Mouse (Mus musculus) natural killer cell, adult 2 months (primary cell): Measurements from ENCODE around the gene Gm9903.
A peak's percentile ranks its signal among the peaks of the same experiment; 100 is the strongest.

Experiments
- DNase-seq, 2 experiments: peaks; one replicate each; pipeline ENCODE4 v3.0.0; 2022; ENCODE audit warnings: low spot score in 2 of 2

The Gm9903 gene

DNA sequence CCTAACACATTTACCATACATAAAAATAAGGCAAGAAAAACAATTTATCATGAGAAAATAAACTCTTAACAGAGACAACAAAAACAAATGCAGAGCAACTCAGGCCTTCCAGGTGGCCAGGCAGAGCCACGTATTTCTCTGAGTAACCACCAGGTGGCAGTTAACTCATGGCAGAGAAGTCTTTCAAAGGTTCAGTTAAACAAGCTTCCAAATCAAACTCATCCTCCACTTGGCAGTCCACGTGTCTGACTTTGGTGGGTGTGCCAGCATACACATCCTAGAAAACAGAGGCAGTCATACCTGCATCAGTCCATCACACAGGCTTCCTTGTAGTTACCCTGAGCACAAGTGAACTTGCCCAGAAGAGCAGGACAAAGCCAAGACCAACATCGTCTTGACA is 10.9 kb downstream of the Gm9903 start:
- peak; percentile 39 to 55 for DNase-seq

DNA sequence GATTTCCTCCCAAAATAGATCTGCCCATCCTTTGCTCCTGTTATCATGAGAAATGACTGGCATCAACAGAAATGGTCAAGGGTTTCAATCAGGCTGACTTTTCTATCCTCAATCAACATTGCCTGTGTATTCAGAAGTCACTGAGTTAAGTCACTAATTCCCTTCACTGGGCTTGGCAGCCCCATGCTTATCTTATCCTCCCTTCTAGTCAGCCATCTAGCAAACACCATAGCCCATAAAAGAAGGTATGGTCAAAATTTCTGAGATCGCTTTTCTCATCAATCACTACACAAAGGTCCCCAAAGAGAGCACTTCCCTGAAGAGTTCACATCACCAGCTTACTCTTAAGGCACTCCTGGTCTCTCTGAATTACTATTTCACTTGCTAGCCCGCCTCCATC is 21.3 kb downstream of the Gm9903 start:
- no peak for DNase-seq

DNA sequence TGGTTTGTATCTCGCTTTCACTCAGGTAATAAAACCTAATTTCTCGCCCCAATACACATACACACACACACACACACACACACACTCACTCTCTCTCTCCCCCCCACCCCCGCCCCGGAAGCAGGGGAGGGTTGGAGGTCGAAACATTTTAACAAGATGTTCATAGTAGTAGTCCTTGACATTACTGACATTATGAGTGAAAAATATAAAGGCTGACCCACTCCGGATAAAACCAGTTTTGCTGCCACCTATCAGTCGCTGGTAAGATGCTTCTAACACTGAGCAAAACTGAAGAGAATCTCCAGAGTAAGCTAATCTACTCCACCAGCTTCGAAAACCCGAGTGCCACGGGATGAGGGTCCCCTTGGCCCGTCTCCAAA is 21.8 kb downstream of the Gm9903 start:
- no peak for DNase-seq

DNA sequence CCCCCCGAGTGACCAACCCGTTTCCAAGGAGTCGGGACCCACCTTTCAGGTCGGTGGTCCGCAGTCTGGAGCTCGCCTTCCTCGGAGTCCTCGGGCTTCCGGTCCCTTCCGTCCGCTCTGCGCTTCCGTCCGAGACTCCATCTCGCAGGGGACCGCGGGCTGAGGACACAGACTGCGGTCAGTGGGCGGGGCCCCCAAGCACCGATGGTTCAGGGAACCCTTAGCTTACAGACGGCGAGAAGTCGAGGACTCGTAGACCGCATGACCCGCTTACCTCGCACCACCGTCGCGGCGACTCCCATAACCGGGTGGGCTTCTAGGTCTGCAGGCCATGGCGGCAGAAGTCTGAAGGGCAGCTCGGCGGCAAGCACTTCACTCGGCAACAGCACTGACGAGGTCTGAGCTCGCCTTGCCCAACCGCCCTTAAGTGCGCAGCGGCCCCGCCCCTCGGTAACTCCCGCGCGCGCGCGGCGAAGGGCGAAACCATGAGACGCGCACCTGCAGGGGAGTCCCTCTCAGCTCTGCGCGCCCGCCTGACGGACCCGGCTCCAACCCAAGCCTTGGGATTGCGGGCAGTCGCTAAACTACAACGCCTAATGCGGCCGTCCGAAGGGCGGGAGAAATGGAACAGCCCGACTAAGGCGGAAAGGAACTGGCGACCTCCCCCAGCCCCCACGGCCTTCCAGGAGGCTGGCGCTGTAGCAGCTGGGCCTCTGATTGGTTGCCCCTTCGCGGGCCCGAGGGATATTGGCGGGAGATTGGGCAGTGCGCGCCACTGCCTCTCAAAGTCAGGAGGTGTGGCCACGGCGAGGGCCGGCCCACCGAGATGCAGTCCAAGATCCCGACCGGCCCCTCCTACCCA is 22.4 kb downstream of the Gm9903 start, which contains the start of gene Slbp:
Gene Slbp (minus strand): TSS at position 654 of the 862 bp plus-strand sequence.
- DNase-seq: peak; percentile 96 to 97

DNA sequence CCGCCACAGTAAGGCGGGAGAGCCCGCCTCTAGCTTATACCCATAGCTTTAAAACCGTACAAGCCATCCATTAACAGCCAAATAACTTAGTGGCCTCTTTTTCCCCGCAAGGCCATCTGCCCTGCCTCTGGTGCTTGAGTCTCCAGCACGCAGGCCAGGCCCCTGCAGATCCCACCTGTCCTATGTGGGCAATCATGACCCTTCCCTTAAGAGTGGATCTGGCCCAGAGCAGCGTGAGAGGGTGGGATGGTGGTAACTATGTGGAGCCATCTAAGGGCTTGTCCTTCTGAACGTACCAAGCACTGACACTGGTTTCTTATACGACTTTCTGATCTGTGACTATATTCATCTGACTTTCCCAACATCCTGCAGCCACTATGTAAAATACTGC is 23.1 kb downstream of the Gm9903 start:
- no peak for DNase-seq

DNA sequence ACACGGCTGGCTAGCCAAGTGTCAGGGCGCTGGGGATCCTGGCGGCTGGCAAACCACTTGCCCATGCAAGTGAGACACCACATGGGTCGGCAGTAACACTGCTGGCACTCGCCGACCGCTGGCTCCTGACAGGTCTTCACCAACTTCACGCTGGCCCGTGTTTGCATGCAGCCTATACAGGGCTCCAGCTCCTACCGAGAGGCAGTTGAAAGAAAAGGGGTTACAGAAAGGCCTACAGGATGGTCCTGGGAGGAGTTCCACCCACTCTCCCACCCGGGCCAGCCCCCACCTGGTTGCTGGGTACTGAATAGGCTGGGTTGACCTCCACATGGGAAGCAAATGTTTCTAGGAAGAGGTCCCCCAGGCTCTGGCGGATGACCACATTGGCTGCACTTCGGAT is 24.7 kb downstream of the Gm9903 start:
- no peak for DNase-seq

DNA sequence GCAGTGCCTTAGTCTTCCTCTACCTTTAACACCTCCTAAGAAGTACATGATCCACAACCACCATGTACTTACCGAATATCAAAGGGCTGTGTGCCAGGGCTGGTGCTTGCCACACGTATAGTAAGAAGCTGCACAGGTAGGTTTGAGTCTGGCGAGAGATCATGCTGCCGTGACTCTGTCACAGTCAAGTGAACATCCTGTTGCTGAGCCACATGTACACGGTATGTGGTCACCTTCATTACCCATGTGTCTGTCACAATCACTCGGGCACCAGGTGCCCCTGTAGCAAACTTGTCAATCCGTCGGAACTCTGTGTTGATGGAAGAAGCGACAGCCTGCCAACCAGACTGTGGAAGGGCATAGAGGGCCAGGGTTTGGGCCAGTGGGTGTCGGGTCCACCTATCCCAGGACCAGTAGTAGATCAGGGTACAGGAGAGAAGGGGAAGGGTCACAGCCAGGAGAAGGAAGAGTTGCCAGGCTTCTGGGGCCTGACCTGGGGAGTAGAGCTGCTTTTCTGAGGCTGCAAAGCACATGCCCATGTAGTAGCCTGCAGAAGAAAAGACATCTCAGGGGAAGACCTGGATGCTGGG is 25.6 kb downstream of the Gm9903 start:
- no peak for DNase-seq

DNA sequence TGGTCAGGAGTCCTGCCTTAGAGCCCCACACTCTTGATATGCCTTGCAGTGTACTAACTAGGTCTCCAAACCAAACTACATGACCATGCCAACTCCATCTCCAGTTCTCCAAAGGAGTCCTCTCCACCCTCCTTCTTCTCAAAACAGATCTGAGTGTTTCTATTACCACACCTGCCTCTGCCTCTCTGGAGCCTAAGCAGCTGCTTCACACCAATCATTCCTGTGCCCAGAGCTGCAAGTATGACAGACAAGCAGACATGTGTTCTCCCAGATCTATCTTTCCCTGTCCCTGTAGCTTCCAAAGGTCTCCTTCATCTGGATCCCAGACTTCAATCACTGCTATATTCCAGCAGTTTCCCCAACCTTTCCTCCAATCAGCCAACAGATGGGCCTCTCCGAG is 27.0 kb downstream of the Gm9903 start:
- no peak for DNase-seq

DNA sequence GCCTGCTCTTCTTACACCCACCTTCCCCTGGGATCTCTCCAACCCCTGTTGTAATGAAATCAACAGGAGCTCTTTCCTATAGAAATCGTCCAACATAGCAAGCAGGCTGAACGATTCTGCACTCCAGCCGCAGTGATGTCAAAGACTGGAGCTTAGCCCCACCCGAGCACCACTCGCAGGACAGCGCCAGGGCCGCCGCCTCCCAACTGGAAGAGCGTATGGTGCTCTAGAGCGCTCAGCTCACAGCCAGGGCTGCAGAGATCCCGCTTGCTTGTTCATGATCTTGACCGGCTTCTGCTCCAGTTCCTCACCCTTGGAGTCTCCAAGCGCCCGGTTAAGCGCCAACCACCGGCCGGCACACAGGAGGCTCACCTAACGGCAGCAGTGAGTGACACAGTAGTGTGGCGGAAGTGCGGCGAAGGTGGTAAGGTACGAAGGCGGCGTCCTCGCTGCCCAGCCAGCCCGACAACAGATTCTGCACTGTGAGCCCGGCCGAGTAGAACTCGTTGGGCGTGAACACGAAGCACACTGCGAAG is 27.6 kb downstream of the Gm9903 start:
- no peak for DNase-seq

DNA sequence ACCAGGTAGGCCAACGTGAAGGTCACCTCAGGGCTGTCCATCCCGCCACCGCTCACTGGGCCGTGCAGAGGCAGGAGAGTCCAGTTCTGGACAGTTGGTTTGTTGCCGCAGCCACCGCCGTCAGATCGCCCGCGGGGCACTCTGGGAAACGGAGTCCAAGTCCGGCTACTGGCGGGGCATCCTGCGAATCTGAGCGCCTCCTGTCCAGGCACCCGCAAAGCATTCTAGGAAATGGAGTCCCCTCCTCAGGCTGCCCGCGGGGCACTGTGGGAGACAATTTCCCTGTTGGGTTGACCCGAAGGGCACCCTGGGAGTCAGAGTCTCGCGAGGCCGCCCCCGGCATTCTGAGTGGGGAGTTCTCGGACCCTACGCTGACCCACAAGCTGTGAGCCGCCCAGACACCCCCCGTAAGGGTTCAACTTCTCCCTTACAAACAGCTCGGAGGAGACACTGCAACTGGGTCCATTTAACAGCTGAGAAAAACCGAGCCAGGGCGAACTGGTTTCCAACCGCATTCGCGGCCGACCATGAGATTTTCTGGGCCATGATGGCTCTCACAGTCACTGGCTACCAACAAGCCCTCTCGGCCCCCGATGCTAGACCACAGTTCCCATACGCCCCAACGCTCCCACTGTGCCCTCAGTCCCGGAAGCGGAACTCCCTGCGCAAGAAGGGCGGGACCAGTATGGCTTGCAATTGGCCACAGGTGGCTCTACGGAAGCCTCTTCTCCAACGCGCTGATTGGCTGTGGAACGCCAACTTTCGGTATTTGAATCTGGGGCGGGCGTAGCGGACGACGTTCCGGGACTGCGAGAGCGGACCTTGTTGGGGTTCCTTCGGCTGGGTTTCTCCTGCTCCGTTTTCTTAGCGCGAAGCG is 28.3 kb downstream of the Gm9903 start, which contains the start of the genes Tacc3 and Tmem129:
Gene Tacc3 (plus strand): TSS at position 342 of the 877 bp plus-strand sequence.
Gene Tmem129 (minus strand): TSS at position 630 of the 877 bp plus-strand sequence.
- peak; percentile 96 to 97 for DNase-seq

DNA sequence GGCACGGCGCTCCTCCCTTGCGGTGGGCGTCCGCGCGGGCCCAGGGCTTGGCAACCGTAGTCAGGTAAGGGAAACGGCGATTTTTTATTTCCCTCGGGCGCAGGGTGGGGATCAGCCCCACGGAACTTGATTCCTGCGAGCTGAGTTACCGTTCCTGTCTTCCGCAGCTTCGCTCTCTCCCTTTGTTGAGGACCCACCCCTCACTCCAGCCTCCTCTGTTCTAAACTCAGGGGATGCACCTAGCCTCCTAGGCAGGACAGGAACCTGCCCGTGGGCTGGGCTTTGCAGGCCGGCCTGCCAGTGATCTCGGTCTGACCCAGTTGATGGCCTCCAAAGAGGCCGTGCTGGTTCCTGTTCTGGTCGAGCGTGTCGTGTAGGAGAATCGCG is 28.9 kb downstream of the Gm9903 start:
- DNase-seq: no peak

DNA sequence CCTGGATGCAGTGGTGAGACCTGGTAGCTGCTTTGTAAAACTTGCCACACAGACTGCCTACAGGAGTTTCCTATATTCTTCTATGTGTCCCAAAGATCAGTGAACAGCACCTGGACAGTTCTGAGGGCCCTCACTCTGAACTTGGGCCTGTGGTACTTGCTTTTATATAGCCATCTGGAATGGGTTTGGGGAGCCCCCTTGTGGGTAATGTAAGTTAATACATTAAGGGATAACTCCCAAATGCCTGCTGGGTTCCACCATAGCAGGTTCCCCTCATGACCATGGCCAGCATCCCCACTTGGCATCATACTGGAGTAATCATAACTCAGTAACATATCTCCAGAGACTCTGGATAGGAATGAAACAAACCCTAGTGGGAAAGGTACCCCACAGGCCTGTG is 38.5 kb downstream of the Gm9903 start:
- DNase-seq: peak; percentile 17 to 55

DNA sequence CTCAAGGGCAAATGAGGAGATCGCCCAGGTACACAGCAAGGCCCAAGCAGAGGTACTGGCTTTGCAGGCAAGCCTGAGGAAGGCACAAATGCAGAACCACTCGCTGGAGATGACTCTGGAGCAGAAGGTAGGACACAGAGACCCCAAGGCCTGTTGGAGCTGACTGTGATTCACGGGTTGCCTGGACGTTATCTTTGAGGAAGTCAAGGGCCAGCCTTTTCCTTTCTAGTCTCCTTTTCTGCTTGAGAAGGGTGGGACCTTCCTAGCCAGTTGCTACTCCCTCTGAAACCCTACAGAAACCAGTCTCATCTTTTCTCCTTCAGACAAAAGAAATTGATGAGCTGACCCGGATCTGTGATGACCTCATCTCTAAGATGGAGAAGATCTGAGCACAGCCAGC is 41.9 kb downstream of the Gm9903 start:
- DNase-seq: no peak

DNA sequence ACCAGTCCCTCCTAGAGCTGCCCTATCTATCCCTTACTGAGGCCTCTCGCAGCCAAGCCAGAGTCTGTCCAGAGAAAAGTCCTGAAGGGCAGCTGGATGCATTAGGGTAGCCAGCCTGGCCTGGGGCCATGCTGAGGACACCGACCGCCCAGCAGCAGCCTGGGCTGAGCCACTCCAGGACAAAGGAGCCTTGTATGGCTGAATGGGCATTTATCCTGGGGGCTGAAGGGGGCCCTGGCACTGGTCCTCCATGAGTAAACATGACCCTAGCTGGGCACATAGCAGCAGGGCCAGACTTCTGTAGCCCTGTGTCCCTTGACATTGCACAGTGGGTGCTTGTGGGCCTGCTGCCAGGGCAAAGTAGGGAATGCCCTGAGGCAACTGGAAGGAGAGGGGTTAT is 44.7 kb downstream of the Gm9903 start:
- DNase-seq: no peak

DNA sequence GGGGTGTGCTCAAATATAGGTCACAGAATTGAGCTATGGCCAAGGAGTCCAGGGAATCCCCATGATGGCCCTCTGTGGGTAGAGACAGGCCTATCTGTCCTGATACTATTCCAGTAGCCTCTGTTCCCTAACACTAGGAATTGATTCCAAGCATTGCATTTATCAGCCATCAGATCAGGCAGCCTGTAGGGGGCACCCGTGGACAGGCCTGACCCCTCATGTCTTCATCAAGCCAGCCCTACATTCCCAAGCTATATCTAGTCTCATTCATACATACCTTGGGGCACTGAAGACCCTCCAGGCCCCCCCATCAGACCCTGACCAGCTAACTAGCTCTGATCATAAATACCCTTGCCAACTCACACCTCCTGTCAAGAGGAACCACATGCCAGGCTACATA is 46.2 kb downstream of the Gm9903 start:
- no peak for DNase-seq

DNA sequence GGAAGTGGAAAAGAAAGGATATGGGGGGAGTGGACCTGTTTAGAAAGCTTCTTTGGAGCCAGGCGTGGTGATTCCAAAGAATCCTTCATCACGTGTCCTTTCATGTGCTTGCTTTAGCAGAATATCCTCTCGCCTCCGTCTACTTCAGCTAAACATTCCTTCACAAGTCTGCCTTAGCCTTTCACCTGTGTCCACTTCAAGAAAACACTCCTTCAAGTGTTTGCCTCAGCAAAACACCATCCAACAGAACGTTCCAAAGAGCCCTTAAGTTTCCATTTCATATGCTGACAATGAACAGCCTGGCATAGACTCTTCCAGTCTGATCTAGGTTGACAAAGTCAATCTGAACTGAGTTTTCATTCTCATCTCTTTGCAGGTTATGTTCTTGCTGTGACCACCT is 48.5 kb downstream of the Gm9903 start:
- no peak for DNase-seq

DNA sequence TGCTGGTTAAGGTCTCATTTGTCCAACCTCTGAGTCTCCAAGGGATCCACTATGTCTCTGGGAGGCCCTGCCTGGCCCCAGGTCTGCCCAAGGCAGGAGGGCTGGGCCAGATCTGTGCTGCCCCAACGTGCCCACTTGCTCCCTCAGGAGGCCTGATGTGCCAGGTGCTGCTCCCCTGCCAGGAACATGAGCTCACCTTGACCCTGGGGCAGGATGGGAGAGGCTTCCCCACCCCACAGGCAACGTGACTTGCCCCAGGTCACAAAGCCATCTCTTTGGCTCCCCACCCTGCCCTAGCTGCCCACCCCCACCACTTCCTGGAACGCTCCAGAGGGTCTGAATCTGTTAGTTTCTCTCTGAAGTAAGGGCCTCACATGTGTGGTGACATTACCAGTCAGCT is 51.3 kb downstream of the Gm9903 start:
- DNase-seq: no peak
